Mouse (Mus musculus): ENCODE results near the gene Luc7l2.

GRCm38 (mm10) chr6:38550250-38551061, 678 bp upstream of the Luc7l2 start:
- no peak for TF ChIP-seq CTCF (IDR thresholded peaks at IDR 0.05; ENCODE audit: borderline replicate concordance, insufficient read depth, low read length)
- peak; percentile 60; the same call in 1 of the 2 replicates for TF ChIP-seq POLR2A (IDR thresholded peaks at IDR 0.05; ENCODE audit: low read depth, low read length)

Data from embryonic fibroblast, embryonic 13.5 days (primary cell).